Mouse (Mus musculus): ENCODE measurements at regions not wholly inside any gene's neighbourhood (a gene's known extent, or its start where the extent isn't known, plus 50 kb on each side); places are given as distances from the start of the nearest gene placed in this dataset.
"Not testable (repeated sequence)": the region's sequence is repeated elsewhere in the genome, so short reads cannot be mapped to it uniquely, and the experiment has no call there.

DNA sequence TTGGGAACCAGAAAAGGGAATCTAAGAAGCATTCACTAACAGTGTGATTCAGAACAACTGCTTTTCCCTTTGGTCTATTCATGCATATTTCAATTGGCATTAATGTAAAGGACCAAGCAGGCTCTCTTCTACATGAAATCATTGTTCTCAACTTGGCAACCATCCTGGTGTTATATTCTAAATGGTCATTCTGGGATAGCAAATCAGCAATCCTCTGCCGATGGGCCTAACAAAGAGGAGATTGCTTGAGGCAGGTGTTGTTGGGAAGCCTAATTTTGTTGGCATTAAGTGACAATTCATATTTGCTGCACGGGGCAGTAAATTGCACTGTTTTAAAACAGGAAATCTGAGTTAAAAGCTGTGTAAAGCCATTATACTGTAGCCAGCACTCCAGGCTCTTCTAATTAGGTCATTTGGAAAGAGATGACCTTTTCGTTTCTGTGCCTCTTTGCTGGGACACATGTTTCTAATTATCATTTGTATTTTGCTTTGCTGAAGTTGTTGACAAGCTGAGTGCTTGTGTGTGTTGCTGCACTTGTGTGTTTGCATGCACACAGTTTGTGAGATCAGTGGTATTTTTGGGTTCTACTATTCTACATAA, 275.4 kb downstream of the Cetn3 start:
- no peak for DNase-seq (ENCODE audit: low read depth, low spot score)

DNA sequence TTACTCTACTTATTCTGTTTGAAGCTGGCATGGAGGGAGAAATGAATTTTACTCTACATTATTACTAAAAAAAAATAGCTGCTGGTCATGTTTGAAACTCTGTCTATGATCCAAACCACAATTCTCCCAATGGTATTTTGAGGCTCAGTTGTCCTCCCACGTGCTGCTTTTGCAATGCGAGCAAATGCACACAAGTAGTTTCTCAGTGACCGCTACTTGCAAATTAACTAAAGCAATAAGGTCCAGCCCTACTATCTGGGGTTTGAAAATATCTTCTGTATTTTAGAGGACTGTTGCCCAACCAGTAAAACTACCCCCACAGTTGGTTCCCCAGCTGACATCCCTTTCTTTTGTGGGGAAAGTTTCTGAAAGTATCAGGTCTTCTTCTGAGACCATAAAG, 276.0 kb downstream of the Cetn3 start:
- DNase-seq (ENCODE audit: low read depth, low spot score), result no peak

- no peak for DNase-seq (ENCODE audit: low read depth, low spot score)
Observed at GRCm38 (mm10) chr13:82059498-82059897, 276.6 kb downstream of the Cetn3 start.

DNA sequence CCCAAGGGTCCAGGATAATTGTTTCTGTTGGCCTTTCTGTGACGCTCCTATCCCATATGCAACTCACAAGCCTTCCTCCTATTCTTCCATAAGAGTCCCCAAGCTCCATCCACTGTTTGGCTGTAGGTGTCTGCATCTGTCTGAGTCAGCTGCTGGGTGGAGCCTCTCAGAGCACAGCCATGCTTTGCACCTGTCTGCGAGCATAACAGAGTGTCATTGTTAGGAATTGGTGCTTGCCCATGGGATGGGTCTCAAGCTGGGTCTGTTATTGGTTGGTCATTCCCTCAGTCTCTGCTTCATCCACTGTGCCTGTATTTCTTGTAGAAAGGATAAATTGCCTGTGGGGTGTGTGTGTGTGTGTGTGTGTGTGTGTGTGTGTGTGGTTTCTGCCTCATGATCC, 281.0 kb downstream of the Cetn3 start:
- not testable (repeated sequence) for DNase-seq (ENCODE audit: low read depth, low spot score)

DNA sequence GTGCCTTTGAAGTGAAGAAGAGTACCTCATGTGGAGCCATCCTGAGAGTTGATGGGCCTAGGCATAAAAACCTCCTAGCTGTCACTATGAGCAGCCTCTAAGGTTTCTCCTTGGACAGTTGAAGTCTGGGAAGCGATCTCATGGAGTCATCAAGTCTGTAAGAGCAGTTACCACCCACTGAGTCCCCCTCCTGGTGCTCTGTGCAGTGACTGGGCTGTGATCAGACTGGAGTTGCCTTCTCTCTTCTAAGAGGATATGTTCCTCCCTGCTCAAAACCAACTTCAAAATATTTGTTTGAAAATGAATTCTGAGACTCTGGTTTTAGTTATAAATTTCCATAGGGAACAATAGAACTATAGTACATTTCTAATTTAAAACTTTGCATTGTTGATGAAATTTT, 283.3 kb downstream of the Cetn3 start:
- no peak for DNase-seq (ENCODE audit: low read depth, low spot score)

- DNase-seq (ENCODE audit: low read depth, low spot score), result no peak
Observed at GRCm38 (mm10) chr13:82066674-82067270, 283.9 kb downstream of the Cetn3 start.

DNA sequence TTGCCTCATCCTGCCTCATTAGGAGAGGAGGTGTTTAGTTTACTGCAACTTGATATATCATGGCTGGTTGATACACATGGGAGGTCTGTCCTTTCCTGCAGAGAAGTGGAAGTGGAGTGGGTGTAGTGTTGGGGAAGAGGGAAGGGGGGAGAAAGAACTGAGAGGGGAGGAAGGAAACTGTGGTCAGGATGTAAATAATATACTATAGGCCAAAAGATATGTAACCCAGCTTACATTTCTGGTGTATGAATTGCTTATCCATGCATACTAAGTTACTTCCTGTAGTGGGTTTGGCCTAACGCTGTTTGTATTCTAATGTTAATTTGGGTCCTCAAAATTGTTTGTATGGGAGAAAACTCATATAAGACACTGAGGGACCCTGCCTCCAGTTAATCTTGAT, 289.6 kb downstream of the Cetn3 start:
- DNase-seq (ENCODE audit: low read depth, low spot score), result no peak

GRCm38 (mm10) chr13:82073343-82073742, 290.5 kb downstream of the Cetn3 start:
- DNase-seq (ENCODE audit: low read depth, low spot score), result no peak

- no peak for DNase-seq (ENCODE audit: low read depth, low spot score)
Observed at GRCm38 (mm10) chr13:82081375-82081774, 298.5 kb downstream of the Cetn3 start.

DNA sequence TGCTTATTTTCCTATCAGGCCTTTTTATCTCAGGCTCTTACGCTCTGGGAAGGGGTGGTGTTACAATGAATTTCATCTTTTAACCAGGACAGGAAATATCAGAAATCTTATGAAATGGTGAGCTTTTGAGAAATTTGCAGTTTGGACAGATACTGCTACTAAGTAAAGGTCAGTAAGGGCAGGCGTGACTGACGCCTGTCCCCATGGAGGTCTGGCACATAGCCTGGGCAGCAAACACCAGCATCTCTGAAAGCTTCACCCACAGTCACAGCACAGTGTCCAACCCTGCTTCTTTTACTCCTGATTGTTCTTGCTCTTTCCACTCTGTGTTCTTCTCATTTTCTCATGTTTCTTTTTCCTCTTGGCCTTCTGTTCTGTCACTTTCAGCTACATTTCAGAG, 304.8 kb downstream of the Cetn3 start:
- no peak for DNase-seq (ENCODE audit: low read depth, low spot score)

GRCm38 (mm10) chr13:82092186-82092585, 309.3 kb downstream of the Cetn3 start:
- DNase-seq (ENCODE audit: low read depth, low spot score), result no peak

GRCm38 (mm10) chr13:82106032-82106431, 323.2 kb downstream of the Cetn3 start:
- DNase-seq (ENCODE audit: low read depth, low spot score), result no peak

DNA sequence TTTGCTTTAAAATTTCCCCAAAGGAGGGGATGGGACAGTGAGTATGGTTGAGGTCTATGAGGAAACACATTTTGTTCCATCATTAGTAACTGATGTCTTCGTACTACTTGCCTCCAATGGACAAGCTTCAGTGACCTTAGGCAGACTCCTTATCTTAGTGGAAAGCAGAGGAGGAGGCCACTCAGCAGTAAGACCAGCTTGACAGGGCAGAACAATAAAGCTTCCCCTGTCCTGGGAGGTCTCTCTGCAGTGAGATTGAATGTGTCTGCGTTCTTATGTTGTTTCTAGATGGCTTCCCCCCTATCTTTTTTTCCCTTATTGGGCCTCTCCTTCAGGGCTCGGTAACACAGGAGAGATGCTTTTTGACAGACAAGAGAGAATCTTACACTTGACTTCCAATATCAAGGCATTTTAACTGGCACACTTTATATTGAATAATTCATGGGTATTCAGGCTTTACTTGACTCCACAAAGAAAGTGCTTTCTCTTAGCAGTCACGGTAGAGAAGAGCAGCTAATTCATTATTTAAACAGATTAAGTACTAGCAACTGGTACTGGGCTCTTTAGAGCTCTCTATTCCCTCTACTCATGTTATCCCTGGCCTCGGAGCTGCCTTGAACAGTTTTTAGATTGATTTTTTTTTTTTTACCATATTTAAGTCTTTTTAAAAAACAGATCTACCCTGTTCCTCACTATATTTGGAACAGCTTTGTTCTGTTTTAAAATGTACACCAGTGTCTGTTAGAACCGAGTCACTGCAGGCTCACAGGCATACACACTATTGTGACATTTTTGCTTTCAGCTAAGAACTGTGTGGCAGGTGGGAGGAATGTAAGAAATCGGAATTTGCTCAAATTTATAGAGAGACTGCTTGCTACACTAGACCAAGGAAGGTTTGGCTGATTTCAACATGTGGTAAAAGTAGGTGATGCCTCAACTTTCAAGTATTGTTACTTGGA, 347.2 kb downstream of the Cetn3 start:
- DNase-seq (ENCODE audit: low read depth, low spot score), result no peak

Data from CD4-positive helper T cell, adult 2 months (primary cell).